Mouse (Mus musculus): ENCODE measurements around the gene Tas2r137.

Gene Tas2r137

DNA sequence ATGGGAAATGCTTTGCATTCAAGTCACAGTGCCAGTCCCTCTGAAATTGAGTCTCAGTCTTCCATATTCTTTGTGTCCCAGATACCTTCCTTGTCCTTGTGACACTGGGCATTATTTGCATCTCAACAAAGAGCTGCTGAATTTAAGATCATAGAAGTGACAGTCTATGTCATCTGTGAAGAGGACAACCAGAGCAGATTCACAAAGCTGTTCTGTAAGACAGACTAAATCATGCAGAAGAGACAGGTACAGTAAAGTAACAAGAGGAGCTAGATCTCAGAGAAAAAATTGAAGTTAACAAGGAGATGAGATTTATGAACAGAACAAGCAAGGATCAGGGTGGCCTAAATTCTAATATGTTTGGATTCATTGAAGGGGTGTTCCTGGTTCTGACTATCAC, at the start of gene Tas2r137:
Gene Tas2r137, plus strand, starts transcription at position 301 of the 400 bp plus-strand sequence.
- no peak for TF ChIP-seq GATA4 (IDR thresholded peaks at IDR 0.05; ENCODE audit: insufficient replicate concordance, low read length)

DNA sequence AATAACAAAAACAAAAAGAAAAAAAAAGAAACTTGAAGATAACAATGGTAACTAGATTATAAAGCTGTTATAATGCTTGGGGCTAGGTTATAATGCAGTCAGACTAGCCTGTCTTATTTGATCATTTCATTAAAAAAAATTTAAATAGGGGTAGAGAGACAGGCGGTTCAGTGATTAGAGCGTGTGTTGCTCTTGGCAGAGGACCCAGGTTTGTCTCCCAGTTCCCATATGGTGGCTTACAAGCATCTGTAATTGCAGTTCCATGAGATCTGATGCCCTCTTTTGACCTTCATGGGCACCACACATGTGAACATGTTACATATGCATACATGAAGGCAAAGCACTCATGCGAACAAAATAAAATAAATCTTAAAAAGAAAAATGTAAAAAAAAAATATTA, 49.8 kb upstream of the Tas2r137 start:
- TF ChIP-seq GATA4 (IDR thresholded peaks at IDR 0.05; ENCODE audit: insufficient replicate concordance, low read length) = no peak

DNA sequence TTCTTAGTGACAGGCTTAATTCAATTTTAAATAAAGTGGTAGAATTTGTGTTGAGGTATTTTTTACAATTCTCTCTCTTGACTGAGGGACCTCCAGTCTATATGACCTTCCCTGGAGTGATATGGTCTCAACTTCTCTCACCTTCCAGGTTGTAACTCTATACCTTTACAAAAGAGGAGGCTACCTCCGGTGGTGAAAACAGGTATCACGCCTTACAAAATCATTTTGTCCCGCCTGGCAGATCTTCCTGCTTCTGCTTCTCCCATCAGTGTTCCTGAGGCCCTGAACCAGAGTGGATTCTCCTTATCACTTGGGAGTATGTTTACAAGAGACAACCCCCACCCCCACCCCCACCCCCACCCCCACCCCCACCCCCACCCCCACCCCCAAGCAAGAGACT, 49.3 kb upstream of the Tas2r137 start:
- no peak for TF ChIP-seq GATA4 (IDR thresholded peaks at IDR 0.05; ENCODE audit: insufficient replicate concordance, low read length)

DNA sequence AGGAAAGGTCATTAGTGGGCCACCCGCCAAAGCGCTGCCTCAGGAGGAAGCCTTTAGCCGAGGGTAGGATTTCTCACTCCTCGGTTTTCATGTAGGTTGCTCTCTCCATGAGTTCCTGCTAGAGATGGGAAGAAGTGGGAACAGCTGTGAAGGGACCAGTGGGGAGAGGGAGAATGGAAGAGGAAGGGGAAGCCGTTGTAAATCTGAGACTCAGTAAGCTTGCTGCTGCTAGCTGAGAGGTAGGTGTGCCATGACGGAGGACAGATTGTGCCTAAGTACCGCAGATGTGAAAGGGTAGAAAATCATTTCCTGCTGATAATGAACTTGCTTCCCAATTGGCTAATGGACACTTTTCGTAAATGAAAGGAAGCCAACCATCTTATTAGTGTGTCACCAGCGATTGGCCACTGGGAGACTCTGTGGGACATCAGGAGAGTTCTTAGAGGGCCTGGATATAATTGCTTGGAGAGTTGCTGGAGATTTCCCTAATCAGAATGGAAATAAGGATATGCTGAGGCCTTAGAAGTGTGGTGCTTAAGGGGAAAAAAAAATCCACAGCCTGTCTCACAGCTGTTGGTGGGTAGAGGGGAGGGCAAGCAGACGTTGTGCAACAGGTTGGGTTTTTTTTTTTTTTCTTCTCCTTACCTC, 47.6 kb upstream of the Tas2r137 start:
- no peak for TF ChIP-seq GATA4 (IDR thresholded peaks at IDR 0.05; ENCODE audit: insufficient replicate concordance, low read length)

DNA sequence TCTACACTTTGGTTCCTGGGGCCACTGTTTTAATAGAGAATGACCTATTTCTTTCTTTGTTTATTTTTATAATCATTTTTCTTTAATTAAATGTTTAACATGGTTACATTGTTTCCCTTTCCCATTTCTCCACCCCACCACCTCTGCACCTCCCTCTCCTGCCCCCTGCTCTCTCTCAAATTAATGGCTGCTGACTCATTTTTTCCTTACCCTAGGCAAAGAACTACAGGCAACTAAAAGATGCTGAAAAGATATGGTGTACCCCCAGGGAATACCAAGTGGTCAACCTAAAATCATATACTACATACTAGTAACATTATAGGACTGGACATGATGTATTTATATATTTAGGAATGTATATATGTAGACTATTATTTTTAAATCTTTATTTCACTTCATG, 42.4 kb upstream of the Tas2r137 start:
- TF ChIP-seq GATA4 (IDR thresholded peaks at IDR 0.05; ENCODE audit: insufficient replicate concordance, low read length) = no peak

DNA sequence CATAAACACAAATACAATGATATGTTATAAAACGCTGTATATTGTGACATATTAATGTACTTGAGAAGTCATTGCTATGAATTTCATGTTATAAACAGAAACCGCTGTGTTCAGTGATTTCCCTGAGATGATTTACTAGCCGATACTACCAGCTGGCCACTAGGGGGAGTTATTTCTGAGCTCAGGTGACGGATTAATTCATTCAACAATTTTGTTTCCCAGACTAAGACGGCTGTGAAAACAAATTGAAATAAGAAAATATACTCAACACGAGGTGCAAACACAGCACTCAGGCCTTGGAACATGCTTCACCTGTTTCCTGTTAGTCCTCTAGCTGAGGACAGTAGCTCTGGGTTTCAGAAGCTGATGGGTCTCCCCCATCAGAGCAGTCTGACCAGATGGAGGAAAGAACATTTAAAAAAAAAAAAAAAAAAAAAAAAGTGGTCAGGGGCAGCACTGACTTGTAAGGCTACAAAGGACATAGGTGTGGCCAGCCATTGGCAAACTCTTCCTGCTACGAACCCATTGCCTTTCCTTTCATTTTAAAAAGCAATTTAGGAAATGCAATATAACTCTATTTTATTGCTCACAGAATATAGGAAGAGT, 36.5 kb upstream of the Tas2r137 start:
- TF ChIP-seq GATA4 (IDR thresholded peaks at IDR 0.05; ENCODE audit: insufficient replicate concordance, low read length) = no peak

DNA sequence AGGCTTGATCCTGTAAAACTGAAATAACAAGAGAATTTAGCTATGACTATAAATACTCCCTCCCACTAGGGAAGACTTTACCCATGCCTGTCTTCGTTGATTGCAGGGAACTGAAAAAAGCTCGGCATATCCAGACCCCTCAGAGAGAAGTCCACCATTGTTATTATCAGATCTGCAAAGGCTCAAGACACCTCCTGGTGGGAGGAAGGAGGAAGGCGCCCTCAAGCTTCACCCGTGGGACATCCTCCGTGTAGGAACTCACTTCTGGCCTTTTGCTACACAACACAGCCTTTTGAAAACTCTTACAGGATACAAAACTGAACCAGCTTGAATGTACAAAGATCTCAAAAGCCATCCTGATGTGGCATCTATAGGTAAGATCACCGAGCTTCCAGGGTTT, 25.3 kb upstream of the Tas2r137 start:
- no peak for TF ChIP-seq GATA4 (IDR thresholded peaks at IDR 0.05; ENCODE audit: insufficient replicate concordance, low read length)

DNA sequence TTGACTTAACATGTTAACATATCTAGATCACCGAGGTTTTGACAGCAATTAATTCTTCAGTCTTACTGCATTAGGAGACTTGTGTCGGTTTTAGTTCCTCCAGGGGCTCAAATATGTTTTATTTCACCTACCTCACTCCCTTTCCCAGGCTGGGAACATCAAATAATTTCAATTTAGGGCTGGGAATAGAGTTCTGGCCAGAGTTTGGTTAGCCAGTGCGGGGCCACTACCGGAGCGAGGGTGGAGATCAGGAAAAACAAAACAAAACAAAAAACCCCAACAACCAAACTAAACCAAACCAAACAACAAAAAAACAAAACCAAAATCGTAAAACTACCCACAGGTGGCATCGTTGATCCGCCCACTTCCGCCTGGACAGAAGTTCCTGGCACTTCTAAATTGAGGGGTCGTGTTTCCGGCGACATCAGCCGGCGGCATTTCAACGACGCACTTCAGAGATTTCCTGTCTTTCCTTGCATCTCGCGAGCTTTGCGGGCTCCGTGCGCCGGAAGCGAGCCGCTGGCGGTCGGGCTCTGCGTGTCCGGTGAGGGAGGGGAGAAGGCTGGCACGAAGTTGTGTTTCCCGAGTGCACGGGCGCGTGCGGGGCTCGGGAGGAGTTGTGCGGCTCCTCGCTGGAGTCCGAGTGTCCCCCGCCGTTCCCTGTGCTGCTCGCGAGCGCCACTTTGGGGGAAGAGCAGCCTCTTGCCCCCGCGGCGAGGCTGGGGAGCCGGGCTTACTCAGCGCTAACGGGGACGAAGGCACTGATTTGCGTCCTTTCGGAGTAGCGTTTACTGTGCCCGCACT, 19.9 kb upstream of the Tas2r137 start, which contains the start of gene Ssbp1:
Gene Ssbp1, plus strand, starts transcription at position 437 of the 804 bp plus-strand sequence.
- TF ChIP-seq GATA4 (IDR thresholded peaks at IDR 0.05; ENCODE audit: insufficient replicate concordance, low read length) = peak; percentile 55; the same call in 1 of the 2 replicates

DNA sequence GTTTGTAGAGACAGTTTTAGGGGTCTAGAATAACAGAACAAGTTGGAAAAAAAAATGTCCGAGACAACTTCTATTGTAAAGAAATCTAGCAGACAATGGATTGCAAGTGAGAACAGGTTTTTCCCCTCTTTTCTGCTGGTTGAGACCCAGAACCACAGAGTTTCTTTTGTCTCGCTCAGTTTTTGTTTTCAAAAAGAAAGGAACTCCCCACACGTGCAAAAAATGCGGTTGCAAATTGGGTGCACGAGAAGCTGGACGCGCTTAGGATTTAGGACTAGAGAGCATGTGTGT, 19.4 kb upstream of the Tas2r137 start:
- TF ChIP-seq GATA4 (IDR thresholded peaks at IDR 0.05; ENCODE audit: insufficient replicate concordance, low read length) = no peak

DNA sequence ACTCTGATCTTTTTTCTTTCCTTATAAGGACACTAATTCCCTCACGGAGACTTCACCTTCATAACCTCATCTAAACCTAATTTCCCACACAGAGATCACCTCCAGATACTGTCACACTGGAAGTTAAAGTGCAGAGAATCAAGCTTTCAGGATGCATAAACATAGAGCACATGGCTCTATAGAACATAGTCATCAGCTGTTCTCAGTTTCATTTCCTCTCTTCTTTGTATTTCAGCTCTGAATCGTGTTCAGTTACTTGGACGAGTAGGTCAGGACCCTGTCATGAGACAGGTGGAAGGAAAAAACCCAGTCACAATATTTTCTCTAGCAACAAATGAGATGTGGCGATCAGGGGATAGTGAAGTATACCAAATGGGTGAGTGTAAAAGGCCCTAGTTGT, 14.9 kb upstream of the Tas2r137 start:
- no peak for TF ChIP-seq GATA4 (IDR thresholded peaks at IDR 0.05; ENCODE audit: insufficient replicate concordance, low read length)

DNA sequence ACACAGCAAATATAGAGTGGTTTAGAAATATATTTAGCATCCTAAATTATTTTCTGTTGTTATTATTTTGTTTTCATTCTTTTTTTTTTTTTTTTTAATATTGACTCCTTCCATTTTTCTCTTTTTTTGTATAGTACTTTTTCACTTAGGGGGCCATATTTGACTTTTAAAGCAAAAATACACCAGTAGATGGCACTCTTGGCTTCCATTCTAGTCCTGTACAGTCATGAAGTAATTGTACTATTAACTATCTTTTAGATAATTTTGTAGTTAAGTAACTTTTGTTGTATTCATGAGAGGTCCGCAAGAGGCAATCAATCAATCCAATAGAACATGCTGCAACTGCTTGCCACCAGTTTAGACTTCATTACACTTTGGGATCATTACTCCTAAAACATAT, 11.3 kb upstream of the Tas2r137 start:
- no peak for TF ChIP-seq GATA4 (IDR thresholded peaks at IDR 0.05; ENCODE audit: insufficient replicate concordance, low read length)

DNA sequence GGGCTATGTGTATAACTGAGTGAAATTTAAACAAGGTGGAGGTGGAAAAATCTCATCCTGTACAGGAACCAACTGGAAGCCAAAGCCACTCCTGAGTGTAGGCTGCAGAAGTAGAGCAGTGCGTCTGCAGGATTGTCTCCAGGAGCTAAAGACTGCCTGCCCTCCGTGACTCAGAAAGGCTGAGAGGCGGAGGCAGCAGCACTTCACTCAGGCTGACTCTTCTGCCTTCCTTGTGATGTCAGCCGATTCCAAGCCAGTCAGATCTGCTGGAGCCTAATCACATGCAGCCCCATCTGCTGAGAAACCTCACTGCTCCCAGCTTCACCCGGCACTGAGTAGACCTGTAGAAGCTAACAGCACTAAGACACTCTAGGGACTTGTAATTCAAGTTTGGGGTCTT, 8.7 kb upstream of the Tas2r137 start:
- no peak for TF ChIP-seq GATA4 (IDR thresholded peaks at IDR 0.05; ENCODE audit: insufficient replicate concordance, low read length)

DNA sequence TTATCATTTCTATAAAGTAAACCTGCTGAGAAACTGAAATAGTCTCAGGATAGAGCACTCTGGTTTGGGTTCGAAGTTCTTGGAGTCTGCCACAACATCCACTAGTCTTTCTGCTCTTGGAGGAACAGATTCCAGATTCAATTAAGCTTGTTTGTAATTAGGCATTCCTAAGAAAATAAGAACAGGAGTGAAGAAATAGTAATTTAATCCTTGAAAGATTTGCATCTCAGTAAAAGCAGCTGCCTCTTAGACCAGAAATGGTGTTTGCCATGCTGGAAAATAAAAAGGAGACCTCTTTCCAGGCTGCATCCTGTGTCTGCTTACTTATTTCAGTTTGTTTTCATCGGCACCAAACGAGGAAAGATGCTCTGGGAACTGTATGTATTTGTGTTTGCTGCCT, 2.2 kb downstream of the Tas2r137 start, which contains the start of gene Tas2r108:
Gene Tas2r108, plus strand, starts transcription at position 301 of the 400 bp plus-strand sequence.
- TF ChIP-seq GATA4 (IDR thresholded peaks at IDR 0.05; ENCODE audit: insufficient replicate concordance, low read length) = no peak

DNA sequence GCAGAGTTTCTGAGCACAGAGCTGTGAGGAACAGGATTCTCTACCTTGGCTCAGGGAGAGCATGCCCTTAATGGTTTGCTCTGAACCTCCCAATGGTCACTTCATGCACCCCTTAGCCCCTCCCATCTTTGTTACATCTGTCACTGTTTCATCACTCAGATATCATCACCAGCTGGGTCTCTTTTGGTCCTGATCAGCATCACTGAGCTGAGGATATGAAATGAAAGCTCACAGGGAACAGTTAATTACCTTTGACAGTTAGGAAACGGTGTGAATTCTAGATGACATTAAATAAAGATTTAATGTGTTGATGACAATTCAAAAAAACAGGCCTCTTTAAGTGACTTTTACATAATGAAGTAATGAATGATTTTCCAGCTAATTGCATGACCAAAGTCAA, 28.4 kb downstream of the Tas2r137 start, which contains the start of gene Prss37:
Gene Prss37, minus strand, starts transcription at position 101 of the 400 bp plus-strand sequence.
- TF ChIP-seq GATA4 (IDR thresholded peaks at IDR 0.05; ENCODE audit: insufficient replicate concordance, low read length) = no peak
